Mouse (Mus musculus): ENCODE results near the gene Csrnp1. TPM values are rescaled to one million over a fixed set of nuclear protein-coding genes. Genes with fewer than 3 reads are reported as not detected.

Gene Csrnp1
- total RNA-seq (2014; rRNA removed) (5.8 and 9.2 TPM in 2 replicates), polyA plus RNA-seq (2012; rRNA removed) (9.7 and 10.4 TPM in 2 replicates)

DNA sequence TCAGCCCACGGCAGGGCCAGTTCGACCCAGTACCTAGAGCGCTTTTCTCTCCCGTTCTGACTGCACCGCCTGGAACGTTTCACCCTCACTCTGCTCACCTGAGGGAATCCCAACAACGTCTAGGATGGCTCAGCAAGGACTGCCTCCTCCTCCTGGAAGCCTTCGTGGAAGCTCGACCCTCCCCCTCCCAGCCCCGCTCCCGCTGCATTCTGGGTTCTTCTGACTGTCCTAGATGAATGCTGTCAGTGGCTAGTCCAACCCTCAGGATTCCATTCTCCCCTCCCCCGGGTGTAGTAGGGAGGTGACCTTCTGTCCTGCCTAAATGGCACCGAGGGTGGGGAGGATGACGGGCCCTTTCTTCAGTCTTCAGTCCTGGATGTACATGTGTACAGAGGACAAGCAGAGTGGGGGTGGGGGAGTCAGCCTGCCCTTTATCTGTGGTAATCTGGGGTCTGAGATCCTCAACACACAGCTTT is at the start of gene Csrnp1:
Gene Csrnp1 (minus strand): TSS at position 123 of the 476 bp plus-strand sequence.
- no peak for TF ChIP-seq POLR2A (IDR thresholded peaks at IDR 0.05; ENCODE audit: extremely low read depth, insufficient read depth, low read length)
- no peak for TF ChIP-seq CTCF (IDR thresholded peaks at IDR 0.05; ENCODE audit: low read depth, low read length)
- Histone ChIP-seq H3K27ac (replicated peaks; ENCODE audit: insufficient read depth, low read depth, low read length) (peak within 1 kb of the TSS; percentile 99), H3K4me1 (ENCODE audit: control insufficient read depth, insufficient read depth, low read length) (peaks cover 21% of the 10 kb centered on the region), H3K79me2 (ENCODE audit: control insufficient read depth, insufficient read depth, low read length) (peaks cover 34% of the 10 kb centered on the region), H3K9ac (ENCODE audit: low read depth, low read length) (peak within 1 kb of the TSS; percentile 100), H3K36me3 (ENCODE audit: control insufficient read depth, insufficient read depth, low read length) (no peaks in the 10 kb centered on the region), H3K27me3 (ENCODE audit: control insufficient read depth, insufficient read depth, low read length) (no peaks in the 10 kb centered on the region), H3K4me3 (ENCODE audit: insufficient read depth, low read depth, low read length) (peak within 1 kb of the TSS; percentile 100)
- no peak for DNase-seq (ENCODE audit: extremely low read depth, low read depth, low spot score)
- 28% methylated on average over 14 of the region's 14 CpGs for WGBS

DNA sequence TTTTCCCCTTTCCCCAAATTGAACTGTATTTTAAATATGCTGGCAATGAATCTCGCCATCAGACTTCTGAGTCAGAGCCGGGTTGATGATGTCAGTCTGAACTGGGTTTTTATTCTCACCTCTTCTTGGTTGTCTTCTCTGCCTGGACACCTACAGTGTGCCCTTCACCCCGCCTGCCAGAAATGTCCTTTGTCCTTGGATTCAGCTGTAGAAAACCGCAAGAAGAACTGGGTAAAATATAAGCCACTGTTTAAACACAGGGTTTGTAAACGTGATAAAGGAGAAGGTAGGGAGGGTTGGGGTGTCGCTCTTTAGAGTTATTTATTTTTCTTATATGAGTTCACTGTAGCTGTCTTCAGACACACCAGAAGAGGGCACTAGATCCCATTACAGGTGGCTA is 48.3 kb upstream of the Csrnp1 start:
- Histone ChIP-seq H3K4me3 (ENCODE audit: insufficient read depth, low read depth, low read length) (no peak overlapping the region), H3K9ac (ENCODE audit: low read depth, low read length) (no peak overlapping the region), H3K79me2 (ENCODE audit: control insufficient read depth, insufficient read depth, low read length) (no peaks in the 10 kb centered on the region), H3K36me3 (ENCODE audit: control insufficient read depth, insufficient read depth, low read length) (no peaks in the 10 kb centered on the region), H3K4me1 (ENCODE audit: control insufficient read depth, insufficient read depth, low read length) (peaks cover 4% of the 10 kb centered on the region), H3K27ac (replicated peaks; ENCODE audit: insufficient read depth, low read depth, low read length) (no peak overlapping the region), H3K27me3 (ENCODE audit: control insufficient read depth, insufficient read depth, low read length) (no peaks in the 10 kb centered on the region)
- no peak for DNase-seq (ENCODE audit: extremely low read depth, low read depth, low spot score)
- 45% methylated on average over 6 of the region's 6 CpGs for WGBS
- TF ChIP-seq CTCF (IDR thresholded peaks at IDR 0.05; ENCODE audit: low read depth, low read length): no peak
- no peak for TF ChIP-seq POLR2A (IDR thresholded peaks at IDR 0.05; ENCODE audit: extremely low read depth, insufficient read depth, low read length)

DNA sequence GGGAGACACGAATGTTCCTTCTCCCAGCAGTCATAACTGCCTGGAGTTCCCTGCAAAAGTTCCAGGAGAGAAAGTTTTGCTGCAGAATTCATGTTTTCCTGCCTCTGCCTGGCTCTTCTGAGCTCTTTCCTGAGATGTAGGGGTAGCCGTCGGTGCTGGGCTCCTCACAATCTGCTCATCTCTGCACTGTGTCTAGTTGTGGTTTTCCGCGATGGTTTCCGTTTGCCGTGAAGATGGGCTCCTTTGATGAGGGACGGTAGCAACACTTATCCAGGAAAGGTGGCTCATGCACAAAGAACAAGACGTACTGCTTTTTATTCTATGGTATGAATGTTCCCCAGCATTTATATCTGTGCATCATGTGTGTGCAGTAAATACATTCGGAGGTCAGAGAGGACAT is 46.0 kb upstream of the Csrnp1 start:
- 84% methylated on average over 10 of the region's 10 CpGs for WGBS
- no peak for DNase-seq (ENCODE audit: extremely low read depth, low read depth, low spot score)
- no peak for TF ChIP-seq CTCF (IDR thresholded peaks at IDR 0.05; ENCODE audit: low read depth, low read length)
- Histone ChIP-seq H3K4me3 (ENCODE audit: insufficient read depth, low read depth, low read length) (no peak overlapping the region), H3K36me3 (ENCODE audit: control insufficient read depth, insufficient read depth, low read length) (no peaks in the 10 kb centered on the region), H3K4me1 (ENCODE audit: control insufficient read depth, insufficient read depth, low read length) (peaks cover 13% of the 10 kb centered on the region), H3K27ac (replicated peaks; ENCODE audit: insufficient read depth, low read depth, low read length) (no peak overlapping the region), H3K79me2 (ENCODE audit: control insufficient read depth, insufficient read depth, low read length) (no peaks in the 10 kb centered on the region), H3K27me3 (ENCODE audit: control insufficient read depth, insufficient read depth, low read length) (no peaks in the 10 kb centered on the region), H3K9ac (ENCODE audit: low read depth, low read length) (no peak overlapping the region)

DNA sequence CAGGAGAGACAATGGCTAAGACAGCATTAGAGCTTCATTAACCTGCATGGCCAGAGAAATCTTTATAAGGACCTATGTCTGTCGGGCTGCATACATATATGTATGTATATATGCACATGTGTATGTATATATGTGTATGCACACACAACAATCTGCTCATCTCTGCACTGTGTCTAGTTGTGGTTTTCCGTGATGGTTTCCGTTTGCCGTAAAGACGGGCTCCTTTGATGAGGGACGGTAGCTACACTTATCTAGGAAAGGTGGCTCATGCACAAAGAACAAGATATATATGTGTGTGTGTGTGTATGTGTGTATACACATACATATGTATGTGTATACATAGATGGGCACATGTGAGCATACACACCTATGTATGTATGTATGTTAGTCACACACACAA is 45.4 kb upstream of the Csrnp1 start:
- Histone ChIP-seq H3K4me1 (ENCODE audit: control insufficient read depth, insufficient read depth, low read length) (peaks cover 13% of the 10 kb centered on the region), H3K9ac (ENCODE audit: low read depth, low read length) (no peak overlapping the region), H3K4me3 (ENCODE audit: insufficient read depth, low read depth, low read length) (no peak overlapping the region), H3K79me2 (ENCODE audit: control insufficient read depth, insufficient read depth, low read length) (no peaks in the 10 kb centered on the region), H3K27me3 (ENCODE audit: control insufficient read depth, insufficient read depth, low read length) (no peaks in the 10 kb centered on the region), H3K36me3 (ENCODE audit: control insufficient read depth, insufficient read depth, low read length) (no peaks in the 10 kb centered on the region), H3K27ac (replicated peaks; ENCODE audit: insufficient read depth, low read depth, low read length) (no peak overlapping the region)
- no peak for TF ChIP-seq POLR2A (IDR thresholded peaks at IDR 0.05; ENCODE audit: extremely low read depth, insufficient read depth, low read length)
- 90% methylated on average over 6 of the region's 6 CpGs for WGBS
- DNase-seq (ENCODE audit: extremely low read depth, low read depth, low spot score): no peak

DNA sequence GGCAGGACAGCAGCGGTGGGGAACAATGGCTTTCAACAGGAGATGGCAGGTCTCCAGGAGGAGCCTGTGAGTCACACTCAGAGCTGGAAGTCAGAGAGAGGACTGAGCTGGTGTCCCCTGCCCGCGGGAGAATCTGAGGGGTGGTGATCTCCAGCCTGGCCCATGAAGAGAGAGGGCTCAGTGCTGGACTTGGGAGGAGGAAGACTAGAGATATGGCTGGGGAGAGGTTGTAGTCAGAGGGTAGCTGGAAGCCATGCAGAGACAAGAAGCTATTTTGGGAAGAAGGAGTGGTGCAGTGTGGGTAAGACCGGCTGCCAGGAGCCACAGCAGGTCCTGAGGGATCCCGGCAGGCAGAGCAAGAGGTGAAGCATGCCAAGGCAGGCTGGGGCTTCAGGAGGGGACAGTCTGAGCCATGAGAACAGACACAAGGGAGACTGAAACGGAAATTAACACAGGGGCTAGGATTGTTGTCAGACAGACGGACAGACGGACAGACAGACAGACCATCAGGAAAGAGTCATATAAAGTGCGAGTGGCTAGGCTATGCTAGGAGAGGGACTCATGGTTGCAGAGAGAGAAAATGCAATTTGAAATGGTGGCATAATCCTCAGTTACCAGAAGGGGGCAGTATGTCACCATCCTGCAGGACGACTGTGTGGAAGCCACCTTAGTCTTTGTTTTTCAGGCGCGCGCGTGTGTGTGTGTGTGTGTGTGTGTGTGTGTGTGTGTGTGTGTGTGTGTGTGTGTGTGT is 43.1 kb upstream of the Csrnp1 start:
- WGBS: 11% methylated on average over 14 of the region's 14 CpGs
- Histone ChIP-seq H3K36me3 (ENCODE audit: control insufficient read depth, insufficient read depth, low read length) (no peaks in the 10 kb centered on the region), H3K4me1 (ENCODE audit: control insufficient read depth, insufficient read depth, low read length) (peaks cover 17% of the 10 kb centered on the region), H3K27me3 (ENCODE audit: control insufficient read depth, insufficient read depth, low read length) (no peaks in the 10 kb centered on the region), H3K27ac (replicated peaks; ENCODE audit: insufficient read depth, low read depth, low read length) (0 out of 2 replicates have a peak overlapping the region, but pooled peaks have one; percentile 3), H3K79me2 (ENCODE audit: control insufficient read depth, insufficient read depth, low read length) (no peaks in the 10 kb centered on the region), H3K4me3 (ENCODE audit: insufficient read depth, low read depth, low read length) (no peak overlapping the region), H3K9ac (ENCODE audit: low read depth, low read length) (peak overlapping the region; percentile 42)
- peak; percentile 68 for DNase-seq (ENCODE audit: extremely low read depth, low read depth, low spot score)
- no peak for TF ChIP-seq POLR2A (IDR thresholded peaks at IDR 0.05; ENCODE audit: extremely low read depth, insufficient read depth, low read length)
- peak; percentile 76 for TF ChIP-seq CTCF (IDR thresholded peaks at IDR 0.05; ENCODE audit: low read depth, low read length)

DNA sequence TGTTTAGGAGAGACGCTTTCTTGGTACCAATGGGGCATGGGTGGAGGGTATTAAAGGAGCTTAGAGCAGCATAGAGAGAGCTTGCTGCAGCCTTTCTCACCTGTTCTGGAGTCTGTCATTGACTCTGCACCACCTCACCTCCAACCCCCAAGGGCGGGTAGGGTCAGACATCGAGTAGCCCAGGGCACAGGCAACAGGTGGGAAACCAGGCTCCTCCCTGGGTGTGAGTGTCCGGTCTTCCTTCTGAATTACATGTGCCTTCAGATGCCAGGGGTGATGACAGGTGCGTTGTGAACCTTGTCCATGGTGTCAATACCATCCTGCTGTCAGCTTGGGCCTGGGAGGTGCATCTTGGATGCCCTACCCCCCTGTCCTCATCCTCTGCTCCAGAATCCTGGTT is 40.2 kb upstream of the Csrnp1 start:
- H3K27me3 ChIP-seq (ENCODE audit: control insufficient read depth, insufficient read depth, low read length): no peaks in the 10 kb centered on the region
- H3K9ac ChIP-seq (ENCODE audit: low read depth, low read length): no peak overlapping the region
- no peaks in the 10 kb centered on the region for H3K36me3 ChIP-seq (ENCODE audit: control insufficient read depth, insufficient read depth, low read length)
- no peak for DNase-seq (ENCODE audit: extremely low read depth, low read depth, low spot score)
- H3K4me3 ChIP-seq (ENCODE audit: insufficient read depth, low read depth, low read length): no peak overlapping the region
- no peak for TF ChIP-seq POLR2A (IDR thresholded peaks at IDR 0.05; ENCODE audit: extremely low read depth, insufficient read depth, low read length)
- TF ChIP-seq CTCF (IDR thresholded peaks at IDR 0.05; ENCODE audit: low read depth, low read length): no peak
- H3K27ac ChIP-seq (replicated peaks; ENCODE audit: insufficient read depth, low read depth, low read length): no peak overlapping the region
- 91% methylated on average over 5 of the region's 5 CpGs for WGBS
- peaks cover 22% of the 10 kb centered on the region for H3K4me1 ChIP-seq (ENCODE audit: control insufficient read depth, insufficient read depth, low read length)
- H3K79me2 ChIP-seq (ENCODE audit: control insufficient read depth, insufficient read depth, low read length): no peaks in the 10 kb centered on the region

Data from liver, adult 2 months (tissue).